Mouse (Mus musculus) mammary gland, adult 2 months (tissue): ENCODE results near the gene Rbm46. TPM values are rescaled to one million over a fixed set of nuclear protein-coding genes. Genes with fewer than 3 reads are reported as not detected.

ENCODE experiments used
- polyA plus RNA-seq: library from polyadenylated mRNA; depleted of rRNA; stranded (reverse); fragments of >200 nt; gene quantifications from 2 replicates; pipeline ENCODE4 v1.2.3, GENCODE M21; 2012; ENCODE audit warnings: low replicate concordance; rRNA removed

Rbm46 gene
- 0.06 and 0.13 TPM in 2 replicates for polyA plus RNA-seq

GRCm38 (mm10) chr3:82876372-82876739 lies at the start of gene Rbm46:
Gene Rbm46 (minus strand): TSS chr3:82876483.

GRCm38 (mm10) chr3:82903613-82904205 lies 27.4 kb upstream of the Rbm46 start, which contains the start of gene Lrat:
Gene Lrat (minus strand): TSS chr3:82903973.

Other genes with a start within 250 kb of the Rbm46 start
- 0.24 and 0.57 TPM in 2 replicates for gene Lrat, start 27.5 kb upstream of the Rbm46 start, polyA plus RNA-seq
- gene Fgg, start 131.2 kb upstream of the Rbm46 start, polyA plus RNA-seq, result 10.7 and 14.0 TPM in 2 replicates
- gene Fga, start 149.6 kb upstream of the Rbm46 start, polyA plus RNA-seq, result 1.5 TPM in 1 of 2 replicates, not detected in the other
- gene Fgb, start 173.4 kb upstream of the Rbm46 start, polyA plus RNA-seq, result 2.1 and 2.4 TPM in 2 replicates
- gene Plrg1, start 179.0 kb upstream of the Rbm46 start, polyA plus RNA-seq, result 27.8 and 46.4 TPM in 2 replicates